Mouse (Mus musculus) midbrain, embryonic 10.5 days (tissue): Measurements from ENCODE around the gene Vapa. TPM values are rescaled to one million over a fixed set of nuclear protein-coding genes. Genes with fewer than 3 reads are reported as not detected.
A peak's percentile ranks its signal among the peaks of the same experiment; 100 is the strongest.
"Not testable (repeated sequence)": the region's sequence is repeated elsewhere in the genome, so short reads cannot be mapped to it uniquely, and the experiment has no call there.

ENCODE experiments used
- DNase-seq: peaks from one replicate; pipeline ENCODE4 v3.0.0-alpha.2; 2017; ENCODE audit warnings: low spot score
- H3K27ac ChIP-seq: fragments of 300-500 bp; sonication (generic); replicated peaks from 2 replicates; pipeline ENCODE4 v1.5.1; 2016; ENCODE audit warnings: mild to moderate bottlenecking
- H3K27me3 ChIP-seq: fragments of 300-500 bp; sonication (generic); 2 replicates; pipeline ENCODE4 v1.6.1; 2016; ENCODE audit warnings: low read depth, mild to moderate bottlenecking; ENCODE audit not compliant: poor library complexity, severe bottlenecking
- H3K36me3 ChIP-seq: fragments of 300-500 bp; sonication (generic); 2 replicates; pipeline ENCODE4 v1.6.1; 2016; ENCODE audit warnings: mild to moderate bottlenecking, moderate library complexity
- H3K4me1 ChIP-seq: fragments of 300-500 bp; sonication (generic); 2 replicates; pipeline ENCODE4 v1.6.1; 2016
- H3K4me3 ChIP-seq: fragments of 300-500 bp; sonication (generic); 2 replicates; pipeline ENCODE4 v1.5.1; 2016; ENCODE audit warnings: mild to moderate bottlenecking, moderate library complexity
- H3K9me3 ChIP-seq: fragments of 300-500 bp; sonication (generic); replicated peaks from 2 replicates; pipeline ENCODE4 v1.6.1; 2016; ENCODE audit warnings: mild to moderate bottlenecking
- WGBS: fragments of 180-500 bp; shearing (Covaris S2); methylation state at CpG from one replicate; pipeline ENCODE4 v1.1.7; 2016; 5-methylcytosine and 5-hydroxymethylcytosine counted together
- polyA plus RNA-seq: library from polyadenylated mRNA; unstranded; fragments of >200 nt; fragmentation: Nextera tagmentation; extraction: Ambion mirVana; gene quantifications from 2 replicates; pipeline ENCODE4 v1.2.1, GENCODE M21; 2016

Gene Vapa
- polyA plus RNA-seq, 1 experiment from 2014 or later, result 184 TPM

DNA sequence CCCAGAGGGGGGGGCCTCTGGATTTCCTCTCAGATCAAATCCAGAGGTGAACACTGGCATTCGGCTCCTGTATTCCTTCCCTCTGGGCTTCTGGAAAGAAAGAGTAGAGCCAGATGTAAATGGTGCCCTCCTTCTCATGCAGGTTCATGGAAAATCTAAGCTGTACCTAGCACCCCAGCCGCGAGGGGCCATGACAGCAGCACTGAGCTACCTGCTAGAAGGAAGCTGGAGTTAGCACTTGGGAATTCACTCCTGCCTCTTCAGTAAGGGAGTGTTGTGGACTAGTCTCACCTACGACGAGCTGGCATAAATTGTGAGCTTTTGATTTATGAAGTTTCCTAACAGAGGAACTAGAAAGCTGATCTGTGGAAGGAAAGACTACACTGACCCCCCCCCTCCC is 30.2 kb upstream of the Vapa start:
- 95% methylated on average over 5 of the region's 5 CpGs for WGBS
- Histone ChIP-seq H3K27me3 (no peaks in the 10 kb centered on the region), H3K9me3 (no peaks in the 10 kb centered on the region), H3K4me1 (peaks cover 23% of the 10 kb centered on the region), H3K27ac (0 out of 2 replicates have a peak overlapping the region, but pooled peaks have one; percentile 67), H3K4me3 (no peak overlapping the region), H3K36me3 (no peaks in the 10 kb centered on the region)
- no peak for DNase-seq

GRCm38 (mm10) chr17:65643051-65643521 is 29.7 kb upstream of the Vapa start:
- no peaks in the 10 kb centered on the region for H3K36me3 ChIP-seq
- DNase-seq, result no peak
- H3K27ac ChIP-seq, result peak overlapping the region; percentile 67; the same call in 1 of the 2 replicates
- no peaks in the 10 kb centered on the region for H3K27me3 ChIP-seq
- H3K9me3 ChIP-seq, result no peaks in the 10 kb centered on the region
- H3K4me1 ChIP-seq, result peaks cover 23% of the 10 kb centered on the region
- WGBS, result 39% methylated on average over 10 of the region's 10 CpGs
- H3K4me3 ChIP-seq, result no peak overlapping the region

- DNase-seq, result peak; percentile 16
- H3K9me3 ChIP-seq, result no peaks in the 10 kb centered on the region
- H3K27ac ChIP-seq, result peak overlapping the region; percentile 67
- H3K27me3 ChIP-seq, result no peaks in the 10 kb centered on the region
- peaks cover 19% of the 10 kb centered on the region for H3K4me1 ChIP-seq
- WGBS, result 25% methylated on average over 5 of the region's 5 CpGs
- H3K4me3 ChIP-seq, result no peak overlapping the region
- H3K36me3 ChIP-seq, result no peaks in the 10 kb centered on the region
Observed at GRCm38 (mm10) chr17:65642578-65642991, 29.2 kb upstream of the Vapa start.

DNA sequence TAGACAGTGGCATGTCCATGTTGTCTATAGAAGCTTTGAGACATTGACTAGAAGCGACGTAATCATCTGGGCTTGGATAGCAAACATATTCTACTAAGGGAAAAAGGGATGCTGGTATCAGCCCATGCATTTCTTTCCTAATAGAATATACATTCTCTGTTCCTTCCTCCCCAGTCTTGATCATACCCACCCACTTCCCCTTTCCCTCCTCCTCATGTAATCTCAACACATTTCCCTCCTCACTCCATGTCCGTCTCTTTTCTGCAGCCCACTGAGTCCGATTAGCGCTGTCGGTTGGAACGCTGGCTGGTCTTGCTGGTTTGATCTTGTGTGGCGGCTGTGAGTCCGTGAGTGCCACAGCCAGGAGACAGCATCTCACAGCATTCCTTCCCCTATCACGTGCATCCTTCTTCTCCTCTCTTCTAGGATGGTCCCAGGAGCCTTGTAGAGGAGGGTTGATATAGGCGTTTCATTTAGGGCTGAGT is 28.4 kb upstream of the Vapa start, which contains the start of gene Txndc2:
TSS of gene Txndc2 (minus strand) at position 435 of the 485 bp plus-strand sequence.
- DNase-seq, result no peak
- Histone ChIP-seq H3K36me3 (no peaks in the 10 kb centered on the region), H3K4me3 (no peak within 1 kb of the TSS), H3K27ac (peak within 1 kb of the TSS; percentile 67), H3K9me3 (no peaks in the 10 kb centered on the region), H3K4me1 (peaks cover 19% of the 10 kb centered on the region), H3K27me3 (no peaks in the 10 kb centered on the region)
- WGBS, result 92% methylated on average over 11 of the region's 11 CpGs

GRCm38 (mm10) chr17:65639144-65639543 is 25.8 kb upstream of the Vapa start:
- no peaks in the 10 kb centered on the region for H3K9me3 ChIP-seq
- WGBS, result 82% methylated on average over 1 of the region's 1 CpGs
- no peak for DNase-seq
- no peak overlapping the region for H3K27ac ChIP-seq
- no peak overlapping the region for H3K4me3 ChIP-seq
- peaks cover 19% of the 10 kb centered on the region for H3K4me1 ChIP-seq
- H3K36me3 ChIP-seq, result no peaks in the 10 kb centered on the region
- H3K27me3 ChIP-seq, result no peaks in the 10 kb centered on the region

- WGBS, result 90% methylated on average over 14 of the region's 14 CpGs
- DNase-seq, result no peak
- H3K27me3 ChIP-seq, result no peaks in the 10 kb centered on the region
- H3K4me3 ChIP-seq, result no peak overlapping the region
- H3K9me3 ChIP-seq, result no peaks in the 10 kb centered on the region
- H3K27ac ChIP-seq, result no peak overlapping the region
- no peaks in the 10 kb centered on the region for H3K36me3 ChIP-seq
- H3K4me1 ChIP-seq, result no peaks in the 10 kb centered on the region
Observed at GRCm38 (mm10) chr17:65635715-65636360, 22.5 kb upstream of the Vapa start.

DNA sequence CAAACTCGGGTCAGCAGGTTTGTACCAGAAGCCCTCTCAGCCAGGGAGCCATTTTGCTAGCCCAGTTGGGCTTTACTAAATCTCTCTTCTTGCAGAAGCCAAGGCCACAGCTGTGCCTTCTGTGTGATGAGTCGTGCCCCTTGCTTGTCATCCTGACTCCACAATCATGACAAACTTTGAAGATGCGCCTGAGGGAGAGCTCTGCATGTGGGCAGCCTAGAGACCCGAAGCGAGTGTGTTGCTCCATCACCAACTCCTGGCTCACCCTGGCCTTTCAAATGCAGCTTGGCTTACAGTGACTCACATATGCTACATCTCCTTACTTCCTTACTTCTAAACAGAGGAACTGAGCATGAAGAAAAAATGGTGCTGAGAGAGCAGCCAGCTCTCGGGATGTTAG is 16.6 kb upstream of the Vapa start:
- Histone ChIP-seq H3K27ac (no peak overlapping the region), H3K4me3 (no peak overlapping the region), H3K36me3 (no peaks in the 10 kb centered on the region), H3K27me3 (no peaks in the 10 kb centered on the region), H3K4me1 (no peaks in the 10 kb centered on the region), H3K9me3 (no peaks in the 10 kb centered on the region)
- DNase-seq, result no peak
- 84% methylated on average over 6 of the region's 6 CpGs for WGBS

DNA sequence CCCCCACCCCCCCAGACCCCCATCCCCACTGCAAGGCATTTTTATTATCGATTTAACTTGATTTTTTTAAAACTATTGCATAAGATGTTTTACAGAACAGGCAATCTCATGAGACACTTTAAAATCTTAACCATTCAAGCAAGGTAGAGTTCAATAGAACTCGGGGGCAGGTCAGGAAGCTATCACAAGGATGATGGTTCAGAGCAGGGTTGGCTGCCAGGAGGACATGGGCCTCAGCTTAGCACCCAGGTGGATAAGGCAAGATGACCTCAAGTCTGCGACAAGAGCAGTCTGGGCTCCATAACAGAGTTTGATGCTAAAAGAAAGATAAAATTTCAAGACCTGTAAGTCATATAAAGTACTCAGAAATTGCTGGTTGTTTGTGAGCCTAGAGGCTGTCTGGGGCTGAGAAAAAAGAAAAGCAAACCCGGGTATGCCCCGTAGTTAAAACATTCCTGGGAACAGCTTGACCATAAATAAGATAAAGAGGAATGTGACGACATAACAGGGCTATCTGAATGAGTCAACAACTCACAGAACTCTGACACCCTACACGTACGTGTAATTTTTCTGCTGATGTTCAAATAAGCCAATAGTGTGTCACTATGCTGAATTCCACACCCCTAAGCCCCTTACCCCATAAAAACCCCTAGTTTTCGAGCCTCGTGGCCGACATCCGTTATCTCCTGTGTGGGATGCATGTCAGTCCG is 15.6 kb upstream of the Vapa start:
- not testable (repeated sequence) for DNase-seq, H3K4me3 ChIP-seq, H3K36me3 ChIP-seq, H3K9me3 ChIP-seq, H3K27me3 ChIP-seq, H3K27ac ChIP-seq, H3K4me1 ChIP-seq
- 90% methylated on average over 13 of the region's 13 CpGs for WGBS

DNA sequence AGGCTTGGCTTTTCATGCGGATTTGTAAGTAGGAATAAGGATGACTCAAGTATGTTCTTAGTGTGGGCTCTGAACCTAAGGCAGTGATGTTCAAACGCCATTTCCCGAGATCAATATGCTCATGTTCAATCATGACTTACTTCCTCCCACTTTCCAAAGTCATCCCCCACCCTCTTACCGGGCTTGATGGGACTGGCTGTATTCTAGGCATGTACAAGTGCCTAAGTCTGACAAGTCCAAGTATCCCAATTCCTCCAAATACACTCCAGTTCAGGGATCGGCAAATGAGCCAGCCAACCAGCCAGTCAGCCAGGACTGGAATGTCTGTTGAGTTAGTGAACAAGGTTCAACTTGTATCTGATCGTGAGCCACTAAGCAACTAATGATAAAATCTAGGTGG is 12.9 kb upstream of the Vapa start:
- Histone ChIP-seq H3K4me1 (no peaks in the 10 kb centered on the region), H3K36me3 (no peaks in the 10 kb centered on the region), H3K9me3 (peaks cover 5% of the 10 kb centered on the region; the same call in 1 of the 2 replicates), H3K4me3 (no peak overlapping the region), H3K27me3 (no peaks in the 10 kb centered on the region), H3K27ac (no peak overlapping the region)
- WGBS, result 88% methylated on average over 6 of the region's 6 CpGs
- DNase-seq, result no peak

DNA sequence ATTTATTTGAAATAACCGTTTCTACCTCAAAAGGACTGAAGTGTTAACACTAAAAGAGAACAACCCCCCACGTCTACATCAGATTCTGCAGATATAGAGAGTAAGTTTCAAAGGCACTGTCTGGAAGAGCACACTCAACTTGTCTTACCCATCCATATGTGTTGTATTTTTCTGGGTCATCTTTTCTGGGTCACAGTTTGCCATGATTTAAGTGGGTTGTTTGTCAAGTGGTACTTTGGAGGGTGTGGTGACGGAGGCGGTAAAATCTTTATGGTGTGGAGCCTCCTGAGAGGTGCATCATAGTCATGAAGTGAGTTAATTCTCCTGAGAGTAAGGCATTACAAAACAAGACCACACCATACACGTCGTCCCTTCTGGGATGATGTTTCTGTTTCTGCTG is 12.2 kb upstream of the Vapa start:
- H3K27me3 ChIP-seq, result no peaks in the 10 kb centered on the region
- no peaks in the 10 kb centered on the region for H3K4me1 ChIP-seq
- no peak overlapping the region for H3K27ac ChIP-seq
- no peaks in the 10 kb centered on the region for H3K36me3 ChIP-seq
- peaks cover 5% of the 10 kb centered on the region; the same call in 1 of the 2 replicates for H3K9me3 ChIP-seq
- 93% methylated on average over 6 of the region's 6 CpGs for WGBS
- no peak overlapping the region for H3K4me3 ChIP-seq
- no peak for DNase-seq

DNA sequence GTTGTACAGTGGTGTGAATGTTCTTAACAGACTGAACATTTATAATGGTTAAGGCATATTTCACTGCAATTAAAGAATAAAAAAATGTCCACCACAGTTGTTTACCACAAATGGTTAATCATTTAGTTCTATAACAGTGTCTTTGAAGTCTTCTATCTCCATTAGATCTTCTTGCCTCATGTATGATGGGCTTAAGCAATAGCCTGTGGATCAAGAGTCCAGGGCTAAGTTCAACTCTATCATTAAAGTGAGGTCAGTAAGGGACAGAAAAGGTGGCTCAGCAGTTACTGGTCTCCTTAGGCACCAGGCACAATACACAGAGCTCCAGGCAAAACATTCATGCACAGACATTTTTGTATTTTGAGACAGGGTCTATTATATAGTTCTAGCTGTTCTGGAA is 9.8 kb upstream of the Vapa start:
- DNase-seq, result no peak
- Histone ChIP-seq H3K27ac (no peak overlapping the region), H3K4me1 (no peaks in the 10 kb centered on the region), H3K4me3 (no peak overlapping the region), H3K36me3 (no peaks in the 10 kb centered on the region), H3K27me3 (no peaks in the 10 kb centered on the region), H3K9me3 (peaks cover 5% of the 10 kb centered on the region; the same call in 1 of the 2 replicates)

GRCm38 (mm10) chr17:65618431-65618830 is 5.1 kb upstream of the Vapa start:
- DNase-seq, result no peak
- H3K9me3 ChIP-seq, result no peaks in the 10 kb centered on the region
- 96% methylated on average over 2 of the region's 2 CpGs for WGBS
- H3K27ac ChIP-seq, result no peak overlapping the region
- H3K36me3 ChIP-seq, result no peaks in the 10 kb centered on the region
- peaks cover 16% of the 10 kb centered on the region for H3K4me1 ChIP-seq
- no peak overlapping the region for H3K4me3 ChIP-seq
- no peaks in the 10 kb centered on the region for H3K27me3 ChIP-seq

DNA sequence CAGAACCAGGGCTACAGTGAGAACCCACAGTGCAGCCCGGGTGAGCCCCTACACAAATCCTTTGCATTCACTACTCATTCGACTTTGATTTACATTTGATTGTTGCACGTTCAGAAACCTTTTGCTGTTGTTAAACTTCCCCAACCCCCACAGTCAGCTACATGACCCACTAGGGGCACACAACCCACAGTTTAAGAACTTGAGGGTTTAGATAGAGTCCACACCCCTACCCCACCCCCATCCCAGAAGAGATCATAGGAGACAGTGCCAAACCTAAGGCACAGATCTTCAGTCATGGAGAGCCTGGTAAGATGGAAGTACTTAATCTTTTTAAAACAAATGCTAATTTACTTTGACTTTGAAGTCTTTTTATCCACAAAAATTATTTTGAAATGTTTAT is 2.3 kb upstream of the Vapa start:
- 50% methylated on average over 3 of the region's 3 CpGs for WGBS

More for the DNA sequence above, 2.3 kb upstream of the Vapa start:
- Histone ChIP-seq H3K27me3 (no peaks in the 10 kb centered on the region), H3K27ac (no peak overlapping the region), H3K4me1 (peaks cover 31% of the 10 kb centered on the region), H3K36me3 (no peaks in the 10 kb centered on the region), H3K9me3 (no peaks in the 10 kb centered on the region), H3K4me3 (no peak overlapping the region)
- no peak for DNase-seq
